In genomic region chr1:72237007-72237775, GRCm38 (mm10) we compare ENCODE assay signal across 9 mouse cellular contexts. TPM values are rescaled to one million over a fixed set of nuclear protein-coding genes. Genes with fewer than 3 reads are reported as not detected.
A peak's percentile ranks its signal among the peaks of the same experiment; 100 is the strongest.
DNase-seq lines count a peak whose midpoint lies in the region; ATAC-seq and TF ChIP-seq lines count a peak whose summit lies in the region.
"Had no signal": no experiment of that assay in that cellular context is flagged by ENCODE, and none has a peak within 500 bp of the region (broad histone marks: within the 10 kb centered on the region; RNA-seq: fewer than 3 reads in every experiment).

No protein-coding gene starts in this region.

- H3K4me2 ChIP-seq in midbrain, embryonic 16.5 days (ENCODE audit: low read length): peak overlapping the region; percentile 49

- WGBS in midbrain, embryonic 16.5 days: 8% methylated on average over 11 of the region's 13 CpGs

- no peak for ATAC-seq in midbrain, embryonic 16.5 days

- H3K9me3 ChIP-seq in midbrain, embryonic 16.5 days (replicated peaks; ENCODE audit: control insufficient read depth, low read length, poor library complexity, severe bottlenecking): no peaks in the 10 kb centered on the region
- H3K9me3 ChIP-seq: megakaryocyte, embryonic 14.5 days had no signal

- peak; percentile 93 for DNase-seq in heart, adult 11 months
- no peak for DNase-seq in heart, adult 8-10 months (ENCODE audit: low spot score)
- peak; percentile 59 to 62 for DNase-seq in B cell, adult 2 months
- DNase-seq in brain, embryonic 14.5 days (ENCODE audit: low read depth): peak; percentile 54
- DNase-seq in heart, postnatal 10 days: peak; percentile 42 to 54
- peak; percentile 50 to 63 for DNase-seq in kidney, postnatal 4 days
- no peak for DNase-seq in cerebellum, adult 11-12 months

- no peak for TF ChIP-seq CTCF in brain, embryonic 14.5 days (IDR thresholded peaks at IDR 0.05; ENCODE audit: borderline replicate concordance, extremely low read depth, insufficient read depth, insufficient read length)

- H3K27me3 ChIP-seq in midbrain, embryonic 16.5 days (ENCODE audit: control insufficient read depth, insufficient read depth, low read depth, low read length): no peaks in the 10 kb centered on the region; the same call in 1 of the 2 replicates

- no peak for TF ChIP-seq POLR2A in brain, embryonic 14.5 days (IDR thresholded peaks at IDR 0.05; ENCODE audit: borderline replicate concordance, extremely low read depth, insufficient read depth, insufficient read length, poor library complexity, severe bottlenecking)

- intact Hi-C loops in heart, postnatal 10 days (cut with DNase I): no loop called here

- peaks cover 8% of the 10 kb centered on the region for H3K4me1 ChIP-seq in midbrain, embryonic 16.5 days (ENCODE audit: control insufficient read depth, insufficient read depth, low read length)

- H3K4me3 ChIP-seq in midbrain, embryonic 16.5 days (ENCODE audit: low read depth, low read length): peak overlapping the region; percentile 31

- H3K27ac ChIP-seq in midbrain, embryonic 16.5 days (ENCODE audit: low read length): no peak overlapping the region

- H3K9ac ChIP-seq in midbrain, embryonic 16.5 days (ENCODE audit: low read depth, low read length): no peak overlapping the region

- no peaks in the 10 kb centered on the region for H3K36me3 ChIP-seq in midbrain, embryonic 16.5 days (ENCODE audit: control insufficient read depth, insufficient read depth, low read length)

RNA-seq across cellular contexts. Expression of gene Mreg, which starts 25.1 kb away (rescaled TPM):
- total RNA-seq in heart, adult 8-10 months (2022): 10 to 100 TPM; 33.3 to 40.4 (median 37.5) TPM
- 0.61 and 0.79 TPM in 2 replicates for polyA plus RNA-seq in brain, embryonic 14.5 days (2012; rRNA removed)
- total RNA-seq in heart, postnatal 10 days (2021): 10 to 100 TPM; 30.2 to 31.0 TPM
- 1.6 and 1.9 TPM in 2 replicates for polyA plus RNA-seq in midbrain, embryonic 16.5 days (2015; fragmentation: Nextera tagmentation; extraction: Ambion mirVana)

RNA-seq across cellular contexts. Expression of gene Pecr, which starts 46.9 kb away (rescaled TPM):
- 10 to 100 TPM in 3 of 4 experiments, 1 to 10 TPM in 1; 9.5 to 12.4 (median 12.2) TPM for total RNA-seq in heart, adult 8-10 months (2022)
- 4.5 and 5.0 TPM in 2 replicates for polyA plus RNA-seq in brain, embryonic 14.5 days (2012; rRNA removed)
- 10 to 100 TPM; 12.6 to 13.0 TPM for total RNA-seq in heart, postnatal 10 days (2021)
- polyA plus RNA-seq in midbrain, embryonic 16.5 days (2015; fragmentation: Nextera tagmentation; extraction: Ambion mirVana): 5.9 and 8.3 TPM in 2 replicates

RNA-seq across cellular contexts. Expression of gene Tmem169, which starts 47.0 kb away (rescaled TPM):
- total RNA-seq in heart, adult 8-10 months (2022): not detected
- polyA plus RNA-seq in brain, embryonic 14.5 days (2012; rRNA removed): 21.4 and 27.8 TPM in 2 replicates
- total RNA-seq in heart, postnatal 10 days (2021): under 1 TPM in 1 of 2 experiments, not detected in 1; 0.19 TPM
- polyA plus RNA-seq in midbrain, embryonic 16.5 days (2015; fragmentation: Nextera tagmentation; extraction: Ambion mirVana): 40.8 and 42.5 TPM in 2 replicates

Comparison
In these comparisons a context has a peak if more than half of its experiments do, and no peak if none do; other contexts are left out.
1. DNase-seq: peak in heart, adult 11 months (single experiment), B cell, adult 2 months (2 of 2), brain, embryonic 14.5 days (single experiment), heart, postnatal 10 days (2 of 2) and kidney, postnatal 4 days (2 of 2); none in heart, adult 8-10 months (single experiment) and cerebellum, adult 11-12 months (single experiment).